Mouse (Mus musculus) liver, embryonic 14.5 days (tissue): ENCODE data around the gene Ssbp3.

Source experiments
- CTCF ChIP-seq: IDR thresholded peaks from 2 replicates; pipeline ENCODE4 v1.5.1; 2016; ENCODE audit warnings: antibody characterized with exemption, low read depth, control low read depth
- EP300 ChIP-seq: IDR thresholded peaks from 2 replicates; pipeline ENCODE4 v1.6.1; 2016; ENCODE audit warnings: antibody characterized with exemption, low read depth

DNA sequence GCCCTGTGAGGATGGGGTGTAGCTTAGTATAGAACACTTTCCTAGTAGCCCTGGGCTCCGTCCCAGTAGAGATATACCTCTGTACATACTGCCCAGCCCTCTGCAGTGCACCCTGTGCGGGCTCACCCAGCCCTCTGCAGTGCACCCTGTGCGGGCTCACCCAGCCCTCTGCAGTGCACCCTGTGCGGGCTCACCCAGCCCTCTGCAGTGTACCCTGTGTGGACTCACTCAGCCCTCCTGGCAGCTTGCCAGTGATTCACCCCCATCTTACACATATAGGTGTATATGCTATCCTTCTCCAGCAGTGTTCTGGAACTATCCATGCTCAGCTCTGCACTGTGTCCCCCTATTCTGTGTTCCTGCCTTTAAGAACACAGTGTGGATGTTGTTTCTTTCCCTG is 168.4 kb downstream of the Ssbp3 start:
- TF ChIP-seq CTCF (no peak), EP300 (no peak)
